Mouse (Mus musculus) left cerebral cortex, adult 2 months (tissue): ENCODE data around the gene Endog. TPM values are rescaled to one million over a fixed set of nuclear protein-coding genes. Genes with fewer than 3 reads are reported as not detected.

Source experiments
- DNase-seq, 2 experiments: peaks; one replicate each; pipeline ENCODE4 v3.0.0; 2021 to 2022; ENCODE audit warnings: low spot score in 2 of 2, mixed read lengths in 1 of 2; ENCODE audit errors: extremely low spot score in 1 of 2
- H3K27ac ChIP-seq: fragments of 200-600 bp; 2 replicates; pipeline ENCODE4 v1.8.1; 2022
- H3K4me3 ChIP-seq: fragments of 200-600 bp; 2 replicates; pipeline ENCODE4 v1.8.1; 2022
- CTCF ChIP-seq: fragments of 200-600 bp; IDR thresholded peaks from 2 replicates; pipeline ENCODE4 v1.8.1; 2022; ENCODE audit warnings: antibody characterized with exemption, mild to moderate bottlenecking, moderate library complexity
- intact Hi-C: fragments of 180-260 bp; cut with DNase I; formaldehyde crosslinking; loops from one replicate; pipeline ENCODE4 v1.15.1; 2025
- total RNA-seq, 2 experiments: library from RNA; stranded (reverse); gene quantifications; 2 replicates each; pipeline ENCODE4 v1.2.3; 2021

Endog gene
- total RNA-seq, 2 experiments from 2014 or later, result 20.9 to 21.4 TPM

GRCm38 (mm10) chr2:30198021-30198420 is 26.7 kb downstream of the Endog start:
- no peak for TF ChIP-seq CTCF
- Histone ChIP-seq H3K4me3 (no peak overlapping the region), H3K27ac (no peak overlapping the region)
- no peak for DNase-seq
- intact Hi-C loops, result no loop called here

GRCm38 (mm10) chr2:30199984-30200383 is 28.7 kb downstream of the Endog start:
- no peak for DNase-seq
- intact Hi-C loops, result no loop called here
- no peak overlapping the region for H3K27ac ChIP-seq
- H3K4me3 ChIP-seq, result no peak overlapping the region
- TF ChIP-seq CTCF, result no peak

- H3K4me3 ChIP-seq, result no peak overlapping the region
- no peak for DNase-seq
- H3K27ac ChIP-seq, result no peak overlapping the region
- intact Hi-C loops, result no loop called here
- TF ChIP-seq CTCF, result no peak
Measured at GRCm38 (mm10) chr2:30200388-30200925, 29.2 kb downstream of the Endog start.

- H3K4me3 ChIP-seq, result no peak overlapping the region
- H3K27ac ChIP-seq, result no peak overlapping the region
- no peak for DNase-seq
- intact Hi-C loops, result no loop called here
- peak; percentile 40 for TF ChIP-seq CTCF
Measured at GRCm38 (mm10) chr2:30203439-30203838, 32.1 kb downstream of the Endog start.

- peak; percentile 18 to 31 for DNase-seq
- H3K27ac ChIP-seq, result peak overlapping the region; percentile 55
- TF ChIP-seq CTCF, result no peak
- peak overlapping the region; percentile 78 for H3K4me3 ChIP-seq
- intact Hi-C loops, result loop anchor here (1.0 to 2.0 kb wide), 3 partner anchors 26 to 65 kb away; partner anchors contain the start of genes Lrrc8a and Spout1
Measured at GRCm38 (mm10) chr2:30205255-30205628, 33.9 kb downstream of the Endog start.

GRCm38 (mm10) chr2:30205629-30206357 is 34.5 kb downstream of the Endog start, which contains the start of gene Kyat1:
Kyat1 (minus strand) TSS chr2:30205847.
- intact Hi-C loops, result loop anchor here (1.0 to 2.0 kb wide), 3 partner anchors 27 to 65 kb away; partner anchors contain the start of genes Lrrc8a and Spout1
- Histone ChIP-seq H3K4me3 (peak within 1 kb of the TSS; percentile 78), H3K27ac (peak within 1 kb of the TSS; percentile 55)
- TF ChIP-seq CTCF, result no peak
- peak; percentile 88 to 90 for DNase-seq

- no peak overlapping the region for H3K4me3 ChIP-seq
- TF ChIP-seq CTCF, result no peak
- no peak overlapping the region for H3K27ac ChIP-seq
- DNase-seq, result no peak
- intact Hi-C loops, result no loop called here
Measured at GRCm38 (mm10) chr2:30207401-30207800, 36.1 kb downstream of the Endog start.

GRCm38 (mm10) chr2:30207886-30208285 is 36.6 kb downstream of the Endog start:
- no peak for DNase-seq
- H3K27ac ChIP-seq, result no peak overlapping the region
- TF ChIP-seq CTCF, result no peak
- H3K4me3 ChIP-seq, result no peak overlapping the region
- intact Hi-C loops, result no loop called here

GRCm38 (mm10) chr2:30211408-30212168 is 40.3 kb downstream of the Endog start:
- TF ChIP-seq CTCF, result no peak
- intact Hi-C loops, result no loop called here
- H3K4me3 ChIP-seq, result no peak overlapping the region
- DNase-seq, result no peak
- H3K27ac ChIP-seq, result no peak overlapping the region

GRCm38 (mm10) chr2:30212169-30212545 is 40.9 kb downstream of the Endog start:
- no peak overlapping the region for H3K4me3 ChIP-seq
- no peak overlapping the region for H3K27ac ChIP-seq
- TF ChIP-seq CTCF, result no peak
- DNase-seq, result no peak
- intact Hi-C loops, result no loop called here

GRCm38 (mm10) chr2:30212951-30213350 is 41.7 kb downstream of the Endog start:
- intact Hi-C loops, result no loop called here
- Histone ChIP-seq H3K4me3 (no peak overlapping the region), H3K27ac (no peak overlapping the region)
- no peak for DNase-seq
- no peak for TF ChIP-seq CTCF

GRCm38 (mm10) chr2:30214745-30215144 is 43.5 kb downstream of the Endog start:
- intact Hi-C loops, result no loop called here
- Histone ChIP-seq H3K27ac (no peak overlapping the region), H3K4me3 (no peak overlapping the region)
- no peak for DNase-seq
- no peak for TF ChIP-seq CTCF
